Mouse (Mus musculus) heart, postnatal 0 days (tissue): Measurements from ENCODE around the gene Dysf. TPM values are rescaled to one million over a fixed set of nuclear protein-coding genes. Genes with fewer than 3 reads are reported as not detected.
A peak's percentile ranks its signal among the peaks of the same experiment; 100 is the strongest.

Experiments used
- ATAC-seq: fragments of 200-750 bp; cut with Nextera tagmentation; 2 replicates; pipeline ENCODE4 v1.8.0; 2017; ENCODE audit warnings: low read depth, moderate number of reproducible peaks, moderate library complexity; ENCODE audit not compliant: insufficient read depth
- DNase-seq: peaks from one replicate; pipeline ENCODE4 v3.0.0-alpha.2; 2016; ENCODE audit warnings: low spot score
- H3K27ac ChIP-seq: fragments of 300-500 bp; sonication (generic); 2 replicates; pipeline ENCODE4 v1.5.1; 2014; ENCODE audit warnings: low read depth, mild to moderate bottlenecking
- H3K27me3 ChIP-seq: fragments of 300-500 bp; sonication (generic); 2 replicates; pipeline ENCODE4 v1.6.1; 2014; ENCODE audit warnings: low read length, mixed read lengths; ENCODE audit not compliant: control insufficient read depth, insufficient read depth
- H3K36me3 ChIP-seq: fragments of 300-500 bp; sonication (generic); replicated peaks from 2 replicates; pipeline ENCODE4 v1.6.1; 2014; ENCODE audit warnings: low read length, mixed read lengths; ENCODE audit not compliant: control insufficient read depth, insufficient read depth
- H3K4me1 ChIP-seq: fragments of 300-500 bp; sonication (generic); 2 replicates; pipeline ENCODE4 v1.6.1; 2014; ENCODE audit warnings: antibody characterized with exemption; ENCODE audit not compliant: control insufficient read depth, insufficient read depth
- H3K4me2 ChIP-seq: fragments of 300-500 bp; sonication (generic); 2 replicates; pipeline ENCODE4 v1.6.1; 2014; ENCODE audit warnings: low read depth, mild to moderate bottlenecking, low read length, moderate library complexity
- H3K4me3 ChIP-seq: fragments of 300-500 bp; sonication (generic); 2 replicates; pipeline ENCODE4 v1.5.1; 2014; ENCODE audit warnings: low read depth, low read length
- H3K9ac ChIP-seq: fragments of 300-500 bp; sonication (generic); replicated peaks from 2 replicates; pipeline ENCODE4 v1.6.1; 2014; ENCODE audit warnings: low read depth, low read length, mixed read lengths
- H3K9me3 ChIP-seq: fragments of 300-500 bp; sonication (generic); replicated peaks from 2 replicates; pipeline ENCODE4 v1.6.1; 2016; ENCODE audit warnings: low read length; ENCODE audit not compliant: control insufficient read depth
- CTCF ChIP-seq: IDR thresholded peaks from 2 replicates; pipeline ENCODE4 v1.5.1; 2016; ENCODE audit warnings: antibody characterized with exemption, control low read depth, low read depth
- EP300 ChIP-seq: IDR thresholded peaks from 2 replicates; pipeline ENCODE4 v1.6.1; 2016; ENCODE audit warnings: antibody characterized with exemption, low read depth
- WGBS: fragments of 180-500 bp; shearing (Covaris S2); extraction: QIAGEN DNeasy Blood & Tissue Kit; methylation state at CpG from one replicate; pipeline ENCODE4 v1.1.7; 2014; 5-methylcytosine and 5-hydroxymethylcytosine counted together
- polyA plus RNA-seq: library from polyadenylated mRNA; unstranded; fragments of >200 nt; fragmentation: Nextera tagmentation; extraction: Ambion mirVana; gene quantifications from 2 replicates; pipeline ENCODE4 v1.2.1, GENCODE M21; 2015
- total RNA-seq: library from RNA; depleted of rRNA; stranded (reverse); fragments of >200 nt; gene quantifications from 2 replicates; pipeline ENCODE4 v1.2.3, GENCODE M21; 2014; ENCODE audit warnings: low replicate concordance

Dysf gene
- total and polyA plus RNA-seq, 2 experiments from 2014 or later: 15.0 to 21.9 TPM

DNA sequence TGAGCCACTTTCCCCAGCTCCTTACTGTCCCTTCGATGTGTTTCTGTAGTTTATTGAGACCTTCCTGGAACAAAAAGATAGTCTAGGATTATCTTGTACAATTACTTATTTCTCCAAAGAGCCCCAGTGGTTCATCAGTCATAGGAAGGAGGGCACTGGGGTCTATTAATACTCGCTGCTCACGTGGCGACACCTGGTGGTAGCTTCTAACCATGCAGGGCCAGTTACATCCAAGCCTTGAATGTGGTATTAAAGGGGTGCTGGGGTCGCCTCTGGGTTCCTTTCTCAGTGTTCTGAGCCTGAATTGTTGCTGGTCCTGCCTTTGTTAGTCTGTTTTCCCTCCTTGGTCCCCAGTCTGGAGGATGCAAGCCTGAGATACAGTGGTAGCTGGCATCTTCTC is 52.9 kb downstream of the Dysf start:
- TF ChIP-seq CTCF (peak; percentile 96), EP300 (no peak)
- Histone ChIP-seq H3K4me2 (no peak overlapping the region), H3K27me3 (no peaks in the 10 kb centered on the region), H3K4me3 (no peak overlapping the region), H3K4me1 (peaks cover 23% of the 10 kb centered on the region), H3K27ac (no peak overlapping the region), H3K9ac (no peak overlapping the region), H3K9me3 (no peaks in the 10 kb centered on the region), H3K36me3 (peaks cover 16% of the 10 kb centered on the region; the same call in 1 of the 2 replicates)
- WGBS: 2% methylated on average over 5 of the region's 5 CpGs
- ATAC-seq (peak; percentile 45; the same call in 1 of the 2 replicates), DNase-seq (peak; percentile 85)

DNA sequence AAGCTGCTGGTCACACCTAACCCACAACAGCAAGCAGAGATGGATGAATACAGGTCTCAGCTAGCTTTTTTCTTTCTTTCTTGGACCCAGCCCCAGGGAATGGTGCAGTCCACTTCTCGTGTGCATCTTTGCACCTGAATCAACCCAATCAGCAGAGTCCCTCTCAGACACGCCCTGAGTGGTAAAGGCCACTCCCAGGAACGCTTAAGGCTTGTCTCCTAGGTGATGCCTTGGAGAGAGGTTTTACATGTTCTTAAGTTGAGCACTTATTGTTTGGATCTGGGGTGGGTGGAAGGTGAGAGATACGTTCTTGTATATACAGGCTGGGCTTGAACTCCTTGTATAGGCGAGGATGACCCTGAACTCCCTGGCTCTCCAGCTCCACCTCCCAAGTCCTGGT is 54.2 kb downstream of the Dysf start:
- 83% methylated on average over 5 of the region's 5 CpGs for WGBS
- ATAC-seq (no peak), DNase-seq (no peak)
- H3K9ac ChIP-seq: no peak overlapping the region
- no peaks in the 10 kb centered on the region for H3K9me3 ChIP-seq
- no peaks in the 10 kb centered on the region for H3K27me3 ChIP-seq
- H3K4me2 ChIP-seq: no peak overlapping the region
- peaks cover 22% of the 10 kb centered on the region; the same call in 1 of the 2 replicates for H3K36me3 ChIP-seq
- no peak overlapping the region for H3K27ac ChIP-seq
- TF ChIP-seq CTCF: no peak
- no peak for TF ChIP-seq EP300
- H3K4me1 ChIP-seq: peaks cover 23% of the 10 kb centered on the region
- H3K4me3 ChIP-seq: no peak overlapping the region

DNA sequence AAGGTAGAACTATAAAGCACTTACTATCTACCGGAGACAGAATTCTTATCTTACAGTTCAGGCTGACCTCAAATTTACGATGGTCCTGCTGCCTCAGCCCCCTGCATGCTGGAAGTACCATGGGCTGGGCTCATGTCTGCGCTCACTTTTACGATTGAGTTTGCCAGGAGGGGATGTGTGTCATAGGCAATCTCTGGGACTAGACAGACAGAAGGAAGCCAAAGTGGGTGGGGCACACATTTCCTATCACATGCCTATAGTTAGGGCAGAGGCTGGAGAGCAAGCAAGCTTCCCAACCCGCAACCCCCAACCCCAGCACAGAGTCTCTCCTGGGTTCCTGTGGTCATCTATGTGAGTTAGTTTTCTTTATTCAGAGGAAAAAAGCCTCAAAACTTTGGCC is 59.8 kb downstream of the Dysf start:
- Histone ChIP-seq H3K27ac (no peak overlapping the region), H3K9ac (no peak overlapping the region), H3K9me3 (no peaks in the 10 kb centered on the region), H3K36me3 (peaks cover 58% of the 10 kb centered on the region), H3K4me2 (no peak overlapping the region), H3K4me3 (no peak overlapping the region), H3K27me3 (no peaks in the 10 kb centered on the region), H3K4me1 (no peaks in the 10 kb centered on the region)
- TF ChIP-seq EP300 (no peak), CTCF (no peak)
- ATAC-seq (peak; percentile 14; the same call in 1 of the 2 replicates), DNase-seq (no peak)
- WGBS: 53% methylated on average over 5 of the region's 5 CpGs

DNA sequence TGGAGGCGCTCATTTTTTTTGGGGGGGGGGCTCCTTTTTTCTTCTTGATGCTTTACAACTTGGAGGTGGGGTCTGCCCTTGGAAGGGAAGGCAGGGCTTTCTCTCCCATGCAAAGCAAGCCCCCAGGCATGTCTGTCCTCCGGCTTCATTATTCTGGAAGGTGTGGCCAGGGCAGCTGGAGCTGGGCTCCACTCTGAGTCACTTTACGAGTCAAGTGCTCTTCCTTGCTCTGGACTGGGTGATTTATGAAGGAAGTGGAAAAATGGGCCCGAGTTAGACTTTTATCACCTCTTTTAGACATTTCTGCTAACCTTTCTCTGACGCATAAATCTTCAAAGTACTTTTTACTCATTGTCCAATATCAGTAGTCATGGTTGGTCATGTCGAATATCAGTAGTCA is 61.9 kb downstream of the Dysf start:
- H3K4me3 ChIP-seq: no peak overlapping the region
- H3K4me2 ChIP-seq: no peak overlapping the region
- H3K9me3 ChIP-seq: no peaks in the 10 kb centered on the region
- no peak for DNase-seq
- no peaks in the 10 kb centered on the region for H3K4me1 ChIP-seq
- no peak overlapping the region for H3K9ac ChIP-seq
- H3K27me3 ChIP-seq: no peaks in the 10 kb centered on the region
- no peak for ATAC-seq
- no peak overlapping the region for H3K27ac ChIP-seq
- TF ChIP-seq EP300 (no peak), CTCF (no peak)
- WGBS: 74% methylated on average over 6 of the region's 6 CpGs
- peaks cover 52% of the 10 kb centered on the region for H3K36me3 ChIP-seq

DNA sequence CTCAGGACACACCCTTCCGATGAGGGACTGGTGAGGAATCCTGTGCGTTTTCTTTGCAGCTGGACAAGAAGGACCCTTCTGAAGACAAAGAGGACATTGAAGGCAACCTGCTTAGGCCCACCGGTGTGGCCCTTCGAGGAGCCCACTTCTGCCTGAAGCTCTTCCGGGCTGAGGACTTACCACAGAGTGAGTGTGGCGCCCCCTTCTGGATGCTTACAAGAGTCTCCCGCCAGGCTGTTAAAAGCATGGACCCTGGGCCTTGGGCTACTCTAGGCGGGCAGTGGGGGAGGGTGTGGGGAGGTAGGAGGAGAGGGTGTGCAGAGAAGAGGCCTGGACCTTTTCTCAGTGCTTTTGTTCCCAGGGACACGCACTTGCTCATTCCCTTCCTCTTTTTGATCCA is 64.2 kb downstream of the Dysf start:
- H3K27ac ChIP-seq: no peak overlapping the region
- no peak overlapping the region for H3K4me2 ChIP-seq
- peak; percentile 33; the same call in 1 of the 2 replicates for TF ChIP-seq CTCF
- no peak for TF ChIP-seq EP300
- H3K9me3 ChIP-seq: no peaks in the 10 kb centered on the region
- H3K4me1 ChIP-seq: no peaks in the 10 kb centered on the region
- H3K36me3 ChIP-seq: peaks cover 54% of the 10 kb centered on the region
- H3K4me3 ChIP-seq: no peak overlapping the region
- H3K9ac ChIP-seq: no peak overlapping the region
- no peak for ATAC-seq
- H3K27me3 ChIP-seq: no peaks in the 10 kb centered on the region
- DNase-seq: no peak
- 64% methylated on average over 9 of the region's 9 CpGs for WGBS

DNA sequence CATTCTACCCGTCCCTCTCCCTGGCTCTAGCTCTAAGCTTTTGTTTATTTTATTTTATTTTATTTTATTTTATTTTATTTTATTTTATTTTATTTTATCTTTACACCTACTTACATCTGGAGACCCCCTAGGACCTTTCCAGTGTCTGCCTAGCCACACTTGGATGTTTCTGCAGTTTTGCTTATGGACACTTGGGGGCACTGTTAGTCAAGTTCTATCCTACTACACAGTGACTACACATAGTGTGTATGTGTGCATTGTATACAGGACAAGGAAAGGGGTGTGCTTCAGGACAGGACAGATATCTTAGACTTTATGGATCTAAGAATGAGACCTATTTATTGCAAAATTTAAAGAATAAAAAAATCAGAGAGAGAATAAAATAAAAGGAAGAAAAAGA is 69.8 kb downstream of the Dysf start:
- no peak overlapping the region for H3K9ac ChIP-seq
- no peaks in the 10 kb centered on the region for H3K4me1 ChIP-seq
- H3K9me3 ChIP-seq: no peaks in the 10 kb centered on the region
- DNase-seq (no peak), ATAC-seq (0 out of 2 replicates have a peak, but pooled peaks have one; percentile 39)
- no peak for TF ChIP-seq EP300
- TF ChIP-seq CTCF: peak; percentile 57
- WGBS: 50% methylated on average over 1 of the region's 1 CpGs
- H3K27me3 ChIP-seq: no peaks in the 10 kb centered on the region
- H3K27ac ChIP-seq: no peak overlapping the region
- H3K4me2 ChIP-seq: no peak overlapping the region
- peaks cover 38% of the 10 kb centered on the region for H3K36me3 ChIP-seq
- no peak overlapping the region for H3K4me3 ChIP-seq
